Mouse (Mus musculus) naive thymus-derived CD4-positive, alpha-beta T cell, adult 5 months (primary cell): Measurements from ENCODE around the gene Ankrd2. TPM values are rescaled to one million over a fixed set of nuclear protein-coding genes. Genes with fewer than 3 reads are reported as not detected.

Experiments used
- polyA plus RNA-seq: library from polyadenylated mRNA; unstranded; fragments of 100-300 nt; shearing (Covaris generic); gene quantifications from one replicate; pipeline ENCODE4 v1.2.1, GENCODE M21; 2017

Gene Ankrd2
- not detected for polyA plus RNA-seq

GRCm38 (mm10) chr19:42035456-42036248, at the start of gene Ankrd2:
Gene Ankrd2, plus strand, starts transcription at chr19:42036000.

GRCm38 (mm10) chr19:42045269-42046102, 9.7 kb downstream of the Ankrd2 start, which contains the start of gene Hoga1:
Gene Hoga1, plus strand, starts transcription at chr19:42045610.

GRCm38 (mm10) chr19:42051948-42052347, 16.1 kb downstream of the Ankrd2 start, which contains the start of gene 4933411K16Rik:
Gene 4933411K16Rik, plus strand, starts transcription at chr19:42052248.

GRCm38 (mm10) chr19:42086166-42086565, 50.4 kb downstream of the Ankrd2 start, which contains the start of gene Morn4:
Gene Morn4, minus strand, starts transcription at chr19:42086357.

GRCm38 (mm10) chr19:42089748-42090595, 54.2 kb downstream of the Ankrd2 start, which contains the start of gene Pi4k2a:
Gene Pi4k2a, plus strand, starts transcription at chr19:42090470.

Other genes with a start within 250 kb of the Ankrd2 start
- 2.7 TPM for gene Arhgap19, start 234.0 kb upstream of the Ankrd2 start, polyA plus RNA-seq
- gene Frat1, start 206.0 kb upstream of the Ankrd2 start, polyA plus RNA-seq = 10.1 TPM
- gene Frat2, start 187.9 kb upstream of the Ankrd2 start, polyA plus RNA-seq = 212 TPM
- gene Rrp12, start 139.8 kb upstream of the Ankrd2 start, polyA plus RNA-seq = 38.0 TPM
- gene Pgam1, start 124.1 kb upstream of the Ankrd2 start, polyA plus RNA-seq = 79.2 TPM
- 81.5 TPM for gene Exosc1, start 102.6 kb upstream of the Ankrd2 start, polyA plus RNA-seq
- 40.5 TPM for gene Zdhhc16, start 102.5 kb upstream of the Ankrd2 start, polyA plus RNA-seq
- gene Mms19, start 54.8 kb upstream of the Ankrd2 start, polyA plus RNA-seq = 72.7 TPM
- gene Ubtd1, start 54.2 kb upstream of the Ankrd2 start, polyA plus RNA-seq = 7.1 TPM
- gene Hoga1, start 9.6 kb downstream of the Ankrd2 start, polyA plus RNA-seq = not detected
- gene 4933411K16Rik, start 16.2 kb downstream of the Ankrd2 start, polyA plus RNA-seq = not detected
- gene Morn4, start 50.4 kb downstream of the Ankrd2 start, polyA plus RNA-seq = not detected
- gene Pi4k2a, start 54.5 kb downstream of the Ankrd2 start, polyA plus RNA-seq = 75.1 TPM
- gene Avpi1, start 93.1 kb downstream of the Ankrd2 start, polyA plus RNA-seq = 18.2 TPM
- 18.0 TPM for gene Marveld1, start 111.4 kb downstream of the Ankrd2 start, polyA plus RNA-seq
- 78.6 TPM for gene Zfyve27, start 128.0 kb downstream of the Ankrd2 start, polyA plus RNA-seq
- not detected for gene Sfrp5, start 166.3 kb downstream of the Ankrd2 start, polyA plus RNA-seq
- not detected for gene Golga7b, start 211.6 kb downstream of the Ankrd2 start, polyA plus RNA-seq